Mouse (Mus musculus) brain, embryonic 14.5 days (tissue): Measurements from ENCODE around the gene Slc22a4.

Source experiments
- CTCF ChIP-seq: fragments of 200-500 bp; IDR thresholded peaks from 2 replicates; pipeline ENCODE4 v1.5.1; 2012; ENCODE audit warnings: inconsistent platforms, mild to moderate bottlenecking, moderate library complexity, borderline replicate concordance; ENCODE audit not compliant: insufficient read depth, insufficient read length; ENCODE audit errors: extremely low read depth
- POLR2A ChIP-seq: fragments of 200-500 bp; IDR thresholded peaks from 2 replicates; pipeline ENCODE4 v1.6.1; 2012; ENCODE audit warnings: mild to moderate bottlenecking, inconsistent platforms, borderline replicate concordance; ENCODE audit not compliant: poor library complexity, insufficient read depth, insufficient read length, severe bottlenecking; ENCODE audit errors: extremely low read depth

- no peak for TF ChIP-seq CTCF
- no peak for TF ChIP-seq POLR2A
These were observed 36.6 kb upstream of the Slc22a4 start for GRCm38 (mm10) chr11:54064412-54064978.
